Mouse (Mus musculus): Measurements from ENCODE around the gene Dzank1. TPM values are rescaled to one million over a fixed set of nuclear protein-coding genes. Genes with fewer than 3 reads are reported as not detected.

Gene Dzank1
- polyA plus RNA-seq, 1 experiment from 2014 or later: 3.8 TPM

Other genes starting within 250 kb of the Dzank1 start
- 0.24 TPM in 1 of 2 replicates, not detected in the other for gene Ovol2, start 195.3 kb downstream of the Dzank1 start, polyA plus RNA-seq (2014; fragmentation: Nextera tagmentation; extraction: Ambion mirVana)
- 39.9 and 44.9 TPM in 2 replicates for gene Kat14, start 158.4 kb downstream of the Dzank1 start, polyA plus RNA-seq (2014; fragmentation: Nextera tagmentation; extraction: Ambion mirVana)
- 4.7 TPM in 1 of 2 replicates, not detected in the other for gene Pet117, start 158.4 kb downstream of the Dzank1 start, polyA plus RNA-seq (2014; fragmentation: Nextera tagmentation; extraction: Ambion mirVana)
- 34.2 and 36.9 TPM in 2 replicates for gene Polr3f, start 304 bp upstream of the Dzank1 start, polyA plus RNA-seq (2014; fragmentation: Nextera tagmentation; extraction: Ambion mirVana)
- 63.1 and 65.0 TPM in 2 replicates for gene Rbbp9, start 23.5 kb upstream of the Dzank1 start, polyA plus RNA-seq (2014; fragmentation: Nextera tagmentation; extraction: Ambion mirVana)
- gene Sec23b, start 28.8 kb upstream of the Dzank1 start, polyA plus RNA-seq (2014; fragmentation: Nextera tagmentation; extraction: Ambion mirVana): 122 TPM in 2 replicates
- 32.0 and 40.9 TPM in 2 replicates for gene Smim26, start 66.6 kb upstream of the Dzank1 start, polyA plus RNA-seq (2014; fragmentation: Nextera tagmentation; extraction: Ambion mirVana)
- gene Dtd1, start 72.5 kb upstream of the Dzank1 start, polyA plus RNA-seq (2014; fragmentation: Nextera tagmentation; extraction: Ambion mirVana): 36.8 and 36.9 TPM in 2 replicates

Measured in forebrain, embryonic 11.5 days (tissue).